Mouse (Mus musculus) E14TG2a.4 (cell line): ENCODE results near the gene Aco2.

ENCODE experiments used
- H3K27me3 ChIP-seq: 2 replicates; pipeline ENCODE4 v1.6.1; 2014; ENCODE audit warnings: low read length, control low read depth; ENCODE audit not compliant: insufficient read depth
- H3K36me3 ChIP-seq: 2 replicates; pipeline ENCODE4 v1.6.1; 2014; ENCODE audit warnings: low read length, control low read depth; ENCODE audit not compliant: insufficient read depth
- H3K4me1 ChIP-seq: replicated peaks from 2 replicates; pipeline ENCODE4 v1.6.1; 2014; ENCODE audit warnings: low read depth, low read length, control low read depth
- H3K4me3 ChIP-seq: replicated peaks from 2 replicates; pipeline ENCODE4 v1.5.1; 2014; ENCODE audit warnings: mild to moderate bottlenecking, low read length
- H3K9me3 ChIP-seq: 2 replicates; pipeline ENCODE4 v1.6.1; 2014; ENCODE audit warnings: low read length, control low read depth
- CTCF ChIP-seq: conservative IDR thresholded peaks from 2 replicates; pipeline ENCODE4 v1.5.1; 2014; ENCODE audit warnings: low read length
- NANOG ChIP-seq: IDR thresholded peaks from 2 replicates; pipeline ENCODE4 v1.6.1; 2014; ENCODE audit warnings: borderline replicate concordance, low read length, mixed read lengths
- POU5F1 ChIP-seq: IDR thresholded peaks from 2 replicates; pipeline ENCODE4 v1.6.1; 2014; ENCODE audit warnings: low read length, borderline replicate concordance

The Aco2 gene

DNA sequence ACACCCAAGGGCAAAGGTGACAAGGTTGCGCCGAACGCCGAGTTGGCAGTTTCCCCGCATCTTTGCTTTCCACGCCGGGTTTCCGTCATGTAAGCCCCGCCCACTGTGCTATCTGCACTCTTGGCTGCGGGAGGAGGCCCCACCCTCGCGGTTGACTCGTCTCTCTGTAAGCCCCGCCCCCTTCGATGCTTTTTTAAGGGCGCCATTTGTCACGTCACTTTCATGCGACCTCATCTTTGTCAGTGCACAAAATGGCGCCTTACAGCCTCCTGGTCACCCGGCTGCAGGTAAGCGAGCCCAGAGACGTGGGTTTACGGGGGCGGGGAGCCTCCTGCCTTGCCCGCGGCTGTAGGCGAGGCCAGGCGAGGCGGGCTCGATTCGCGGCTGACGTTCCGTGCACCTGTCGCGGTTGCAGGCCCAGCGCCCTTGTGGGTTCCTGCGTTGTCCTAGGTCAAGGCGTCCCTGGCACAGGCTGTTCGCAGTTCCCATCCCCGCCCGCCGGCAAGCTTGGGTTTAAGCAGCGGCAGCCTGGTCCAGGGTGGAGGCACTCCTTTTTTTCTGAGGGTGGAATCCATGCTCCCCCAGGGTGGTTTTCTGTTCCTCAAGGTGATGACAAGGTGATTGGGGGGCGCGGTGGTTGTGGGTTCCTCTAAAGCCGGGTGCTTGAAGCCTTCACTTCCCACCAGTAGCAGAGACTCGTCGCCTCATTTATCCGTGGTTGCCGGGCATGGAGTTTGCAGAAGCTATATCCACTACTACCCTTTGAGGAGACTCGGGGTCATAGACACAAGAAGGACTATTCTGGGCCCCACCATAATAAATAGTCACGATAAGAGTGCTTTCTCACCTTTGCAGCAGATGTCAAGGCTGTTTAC is at the start of gene Aco2:
TSS of gene Aco2 (plus strand) at position 48 of the 875 bp plus-strand sequence.
- no peaks in the 10 kb centered on the region for H3K9me3 ChIP-seq
- TF ChIP-seq CTCF (no peak), NANOG (no peak), POU5F1 (no peak)
- H3K36me3 ChIP-seq = peaks cover 51% of the 10 kb centered on the region
- peaks cover 68% of the 10 kb centered on the region for H3K4me1 ChIP-seq
- H3K27me3 ChIP-seq = no peaks in the 10 kb centered on the region
- H3K4me3 ChIP-seq = peak within 1 kb of the TSS; percentile 100

- Histone ChIP-seq H3K27me3 (no peaks in the 10 kb centered on the region), H3K4me1 (peaks cover 9% of the 10 kb centered on the region; the same call in 1 of the 2 replicates), H3K36me3 (peaks cover 66% of the 10 kb centered on the region), H3K9me3 (no peaks in the 10 kb centered on the region), H3K4me3 (no peak overlapping the region)
- no peak for TF ChIP-seq POU5F1
- no peak for TF ChIP-seq CTCF
- TF ChIP-seq NANOG = no peak
These were observed 49.5 kb upstream of the Aco2 start for GRCm38 (mm10) chr15:81822631-81823030.

DNA sequence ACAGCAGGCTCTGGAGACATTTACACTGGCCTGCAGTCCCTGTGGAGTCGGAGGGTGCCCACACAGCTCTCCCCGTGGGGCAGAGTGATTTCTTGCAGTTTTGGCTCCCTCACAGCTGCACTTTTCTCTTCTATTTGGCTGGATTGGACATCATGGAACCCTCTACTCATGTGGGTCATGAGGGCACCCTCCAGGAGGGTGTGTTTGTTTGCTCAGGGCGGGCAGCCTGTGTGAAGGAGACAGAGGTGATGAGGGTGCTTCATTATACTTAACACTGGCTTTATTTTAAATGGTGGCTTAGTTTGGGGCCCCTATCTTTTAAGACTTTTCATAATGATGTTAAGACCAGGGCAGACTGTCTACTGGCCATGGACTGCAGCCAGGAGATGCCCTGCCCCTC is 47.3 kb upstream of the Aco2 start:
- peaks cover 53% of the 10 kb centered on the region for H3K36me3 ChIP-seq
- no peak overlapping the region for H3K4me3 ChIP-seq
- peaks cover 9% of the 10 kb centered on the region; the same call in 1 of the 2 replicates for H3K4me1 ChIP-seq
- H3K27me3 ChIP-seq = 0 out of 2 replicates have a peak, but pooled peaks cover 2% of the 10 kb centered on the region
- no peaks in the 10 kb centered on the region for H3K9me3 ChIP-seq
- TF ChIP-seq POU5F1 (no peak), CTCF (no peak), NANOG (no peak)

DNA sequence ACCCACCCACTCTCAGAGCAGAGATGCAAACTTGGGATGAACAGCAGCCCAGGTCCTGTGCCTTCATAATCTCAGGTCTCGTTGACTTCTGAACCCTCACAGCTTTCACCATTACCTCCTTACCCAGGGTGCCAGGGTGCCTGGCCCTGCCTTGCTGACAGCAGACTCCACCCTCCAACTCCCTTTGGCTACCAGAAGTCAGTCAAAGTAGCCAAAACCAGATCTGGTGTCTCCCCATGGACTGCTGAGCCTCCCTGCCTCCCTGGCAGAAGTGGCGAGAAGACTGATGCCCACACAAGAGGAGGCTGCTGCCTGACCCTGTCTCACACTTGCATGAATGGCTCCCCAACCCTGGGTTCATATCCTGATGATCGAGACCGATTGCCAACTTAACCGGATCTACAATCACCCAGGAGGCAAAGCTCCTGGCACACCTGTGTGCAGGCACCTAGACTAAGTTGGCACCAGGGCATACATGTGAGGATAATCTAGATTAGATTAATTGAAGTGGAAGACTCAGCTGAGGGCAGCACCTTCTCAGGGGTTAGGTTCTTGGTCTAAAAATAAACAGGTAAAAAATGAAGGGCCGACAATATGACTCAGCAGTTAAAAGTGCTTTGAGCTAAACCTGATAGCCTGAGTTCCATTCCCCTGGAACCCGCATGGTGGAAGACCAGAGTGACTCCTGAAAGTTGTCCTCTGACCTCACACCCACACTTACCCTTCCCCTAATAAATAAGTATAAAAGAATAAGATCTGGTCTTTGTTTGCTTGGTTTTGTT is 43.5 kb upstream of the Aco2 start:
- Histone ChIP-seq H3K4me3 (no peak overlapping the region), H3K4me1 (peaks cover 18% of the 10 kb centered on the region), H3K36me3 (peaks cover 23% of the 10 kb centered on the region), H3K27me3 (0 out of 2 replicates have a peak, but pooled peaks cover 2% of the 10 kb centered on the region), H3K9me3 (no peaks in the 10 kb centered on the region)
- no peak for TF ChIP-seq NANOG
- no peak for TF ChIP-seq CTCF
- no peak for TF ChIP-seq POU5F1

DNA sequence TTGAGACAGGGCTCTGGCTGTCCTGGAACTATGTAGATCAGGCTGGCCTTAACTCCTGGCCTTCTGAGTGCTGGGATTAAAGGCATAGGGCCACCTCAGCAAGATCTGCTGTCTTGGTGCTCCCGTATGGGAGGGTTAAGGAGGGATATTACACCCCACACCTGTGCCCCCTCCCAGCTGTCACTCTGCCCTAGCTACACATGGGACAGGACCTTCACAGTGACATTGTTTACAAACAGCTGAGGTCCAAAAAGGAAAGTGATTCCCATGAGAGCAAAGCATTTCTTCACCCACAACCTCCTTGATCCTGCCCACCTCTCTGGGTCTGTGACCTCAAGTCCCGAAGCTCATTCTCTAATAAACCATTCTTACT is 42.9 kb upstream of the Aco2 start:
- Histone ChIP-seq H3K27me3 (peaks cover 8% of the 10 kb centered on the region; the same call in 1 of the 2 replicates), H3K4me3 (no peak overlapping the region), H3K9me3 (no peaks in the 10 kb centered on the region), H3K4me1 (peaks cover 12% of the 10 kb centered on the region; the same call in 1 of the 2 replicates), H3K36me3 (peaks cover 17% of the 10 kb centered on the region)
- TF ChIP-seq CTCF (no peak), NANOG (no peak), POU5F1 (no peak)

- no peak for TF ChIP-seq NANOG
- no peak for TF ChIP-seq CTCF
- TF ChIP-seq POU5F1 = no peak
- peaks cover 20% of the 10 kb centered on the region for H3K27me3 ChIP-seq
These were observed 41.6 kb upstream of the Aco2 start for GRCm38 (mm10) chr15:81830530-81830929.

DNA sequence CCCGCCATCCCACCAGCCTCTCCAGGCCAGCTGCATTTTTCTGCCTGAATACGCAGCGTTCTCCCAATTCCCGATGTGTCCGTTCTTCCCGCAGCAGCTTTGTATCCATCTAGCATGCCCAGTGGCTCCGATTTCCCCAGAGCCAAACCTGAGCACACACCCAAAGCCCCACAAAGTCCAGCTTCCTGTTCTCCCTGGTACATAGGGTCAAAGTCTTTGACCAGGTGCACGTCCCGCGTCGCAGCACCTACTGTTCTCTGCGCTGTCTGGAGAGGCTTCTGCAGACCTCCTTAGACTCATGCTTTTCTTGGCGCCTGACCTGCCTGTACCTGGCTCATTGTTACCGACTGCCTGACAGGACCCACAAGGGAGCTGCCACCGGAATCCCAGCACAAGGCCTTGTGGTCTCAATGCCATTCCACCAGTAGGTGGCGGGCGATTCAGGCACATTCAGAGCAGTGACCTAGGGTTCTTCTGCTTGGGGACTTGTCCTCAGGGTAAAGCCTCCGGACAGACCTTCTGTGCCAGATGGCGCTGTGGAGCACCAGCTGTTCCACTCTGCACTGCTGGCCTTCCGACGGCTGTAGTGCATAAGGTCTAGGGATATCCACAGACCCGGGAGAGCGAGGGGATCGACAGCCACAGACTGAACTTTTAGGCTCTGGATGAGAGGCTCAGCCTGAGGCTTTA is 40.8 kb upstream of the Aco2 start:
- peaks cover 28% of the 10 kb centered on the region for H3K27me3 ChIP-seq
- H3K36me3 ChIP-seq = no peaks in the 10 kb centered on the region; the same call in 1 of the 2 replicates
- H3K4me3 ChIP-seq = peak overlapping the region; percentile 73
- no peaks in the 10 kb centered on the region for H3K9me3 ChIP-seq
- TF ChIP-seq CTCF = peak; percentile 88
- no peak for TF ChIP-seq NANOG
- no peak for TF ChIP-seq POU5F1
- peaks cover 23% of the 10 kb centered on the region for H3K4me1 ChIP-seq

More at GRCm38 (mm10) chr15:81830530-81830929, 41.6 kb upstream of the Aco2 start:
- H3K4me3 ChIP-seq = peak overlapping the region; percentile 73
- H3K4me1 ChIP-seq = peaks cover 16% of the 10 kb centered on the region; the same call in 1 of the 2 replicates
- H3K9me3 ChIP-seq = no peaks in the 10 kb centered on the region
- peaks cover 6% of the 10 kb centered on the region for H3K36me3 ChIP-seq

- H3K27me3 ChIP-seq = peaks cover 37% of the 10 kb centered on the region
- no peak overlapping the region for H3K4me3 ChIP-seq
- H3K9me3 ChIP-seq = no peaks in the 10 kb centered on the region
- no peaks in the 10 kb centered on the region; the same call in 1 of the 2 replicates for H3K36me3 ChIP-seq
- no peak for TF ChIP-seq NANOG
- peaks cover 30% of the 10 kb centered on the region for H3K4me1 ChIP-seq
These were observed 39.9 kb upstream of the Aco2 start for GRCm38 (mm10) chr15:81832219-81832618.
